Mouse (Mus musculus) embryonic facial prominence, embryonic 11.5 days (tissue): ENCODE data around the gene Clpsl2. TPM values are rescaled to one million over a fixed set of nuclear protein-coding genes. Genes with fewer than 3 reads are reported as not detected.

Experiments
- ATAC-seq: fragments of 200-750 bp; cut with Nextera tagmentation; replicated peaks from 2 replicates; pipeline ENCODE4 v1.8.0; 2017; ENCODE audit warnings: low read depth; ENCODE audit not compliant: insufficient number of reproducible peaks, low FRiP score, low TSS enrichment
- DNase-seq: peaks from one replicate; pipeline ENCODE4 v3.0.0-alpha.2; 2015; ENCODE audit warnings: low spot score
- H3K27ac ChIP-seq: fragments of 300-500 bp; sonication (generic); replicated peaks from 2 replicates; pipeline ENCODE4 v1.5.1; 2014; ENCODE audit warnings: mild to moderate bottlenecking, low read depth, low read length, control low read depth
- H3K27me3 ChIP-seq: fragments of 300-500 bp; sonication (generic); 2 replicates; pipeline ENCODE4 v1.6.1; 2014; ENCODE audit warnings: mild to moderate bottlenecking, low read length, moderate library complexity, mixed read lengths; ENCODE audit not compliant: control insufficient read depth, insufficient read depth
- H3K36me3 ChIP-seq: fragments of 300-500 bp; sonication (generic); replicated peaks from 2 replicates; pipeline ENCODE4 v1.6.1; 2014; ENCODE audit warnings: low read depth, mild to moderate bottlenecking, low read length, moderate library complexity, mixed read lengths; ENCODE audit not compliant: control insufficient read depth, insufficient read depth
- H3K4me1 ChIP-seq: fragments of 300-500 bp; sonication (generic); 2 replicates; pipeline ENCODE4 v1.6.1; 2014; ENCODE audit warnings: low read length, mixed read lengths; ENCODE audit not compliant: control insufficient read depth, insufficient read depth
- H3K4me2 ChIP-seq: fragments of 300-500 bp; sonication (generic); 2 replicates; pipeline ENCODE4 v1.6.1; 2014; ENCODE audit warnings: low read depth, mild to moderate bottlenecking, control low read depth, low read length, moderate library complexity
- H3K4me3 ChIP-seq: fragments of 300-500 bp; sonication (generic); 2 replicates; pipeline ENCODE4 v1.5.1; 2014; ENCODE audit warnings: low read depth, low read length, control low read depth
- H3K9ac ChIP-seq: fragments of 300-500 bp; sonication (generic); replicated peaks from 2 replicates; pipeline ENCODE4 v1.6.1; 2014; ENCODE audit warnings: mild to moderate bottlenecking, control low read depth, low read length
- H3K9me3 ChIP-seq: fragments of 300-500 bp; sonication (generic); replicated peaks from 2 replicates; pipeline ENCODE4 v1.6.1; 2016; ENCODE audit warnings: mild to moderate bottlenecking, low read length, inconsistent platforms, mixed read lengths; ENCODE audit not compliant: control insufficient read depth
- WGBS: fragments of 180-500 bp; shearing (Covaris S2); extraction: QIAGEN DNeasy Blood & Tissue Kit; methylation state at CpG from one replicate; pipeline ENCODE4 v1.1.7; 2014; 5-methylcytosine and 5-hydroxymethylcytosine counted together
- polyA plus RNA-seq: library from polyadenylated mRNA; unstranded; fragments of >200 nt; fragmentation: Nextera tagmentation; extraction: Ambion mirVana; gene quantifications from 2 replicates; pipeline ENCODE4 v1.2.1, GENCODE M21; 2014

Gene Clpsl2
- polyA plus RNA-seq, 1 experiment from 2014 or later, result not detected

GRCm38 (mm10) chr17:28521920-28522319 lies 27.3 kb upstream of the Clpsl2 start:
- peaks cover 4% of the 10 kb centered on the region; the same call in 1 of the 2 replicates for H3K4me1 ChIP-seq
- DNase-seq (no peak), ATAC-seq (no peak)
- H3K4me3 ChIP-seq, result peak overlapping the region; percentile 51
- no peaks in the 10 kb centered on the region for H3K9me3 ChIP-seq
- WGBS, result 37% methylated on average over 6 of the region's 6 CpGs
- no peak overlapping the region for H3K9ac ChIP-seq
- no peaks in the 10 kb centered on the region; the same call in 1 of the 2 replicates for H3K27me3 ChIP-seq
- no peaks in the 10 kb centered on the region for H3K36me3 ChIP-seq
- no peak overlapping the region for H3K27ac ChIP-seq
- no peak overlapping the region; the same call in 1 of the 2 replicates for H3K4me2 ChIP-seq

- no peaks in the 10 kb centered on the region; the same call in 1 of the 2 replicates for H3K27me3 ChIP-seq
These were observed 26.4 kb upstream of the Clpsl2 start for GRCm38 (mm10) chr17:28522623-28523354.

DNA sequence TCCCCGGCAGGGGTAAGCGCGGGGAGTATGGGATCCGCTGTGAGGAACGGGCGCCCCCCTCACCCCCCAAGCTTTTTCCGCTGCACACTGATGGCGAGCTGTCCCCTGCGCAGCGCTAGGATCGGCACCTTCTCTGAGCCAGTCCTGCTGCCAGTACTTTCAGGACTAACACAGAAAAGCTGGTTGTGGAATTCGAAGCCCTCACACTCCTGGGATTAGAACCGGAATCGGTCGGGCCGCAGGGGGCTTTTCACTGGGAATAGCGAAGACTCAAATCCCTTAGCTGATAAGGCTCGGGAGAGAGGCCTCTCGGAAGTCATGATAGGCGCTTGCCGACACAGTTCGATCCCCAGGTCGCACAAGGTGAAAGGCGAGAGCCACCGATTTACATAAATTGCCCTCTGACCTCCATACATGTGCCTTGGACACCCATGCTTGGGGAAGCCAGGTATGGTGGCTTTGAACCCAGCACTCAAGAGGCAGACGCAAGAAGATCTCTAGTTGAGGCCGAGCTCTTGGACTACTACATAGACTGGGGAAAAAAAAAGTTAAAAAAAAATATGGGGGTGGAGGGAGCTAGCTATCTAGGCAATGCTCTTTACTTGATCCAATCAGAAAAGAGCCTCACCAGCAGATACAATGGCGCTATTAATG lies 25.7 kb upstream of the Clpsl2 start:
- no peaks in the 10 kb centered on the region for H3K27me3 ChIP-seq
- H3K4me1 ChIP-seq, result peaks cover 6% of the 10 kb centered on the region; the same call in 1 of the 2 replicates
- 6% methylated on average over 28 of the region's 28 CpGs for WGBS
- no peaks in the 10 kb centered on the region for H3K36me3 ChIP-seq
- H3K4me2 ChIP-seq, result peak overlapping the region; percentile 74
- H3K9me3 ChIP-seq, result no peaks in the 10 kb centered on the region
- H3K4me3 ChIP-seq, result peak overlapping the region; percentile 51
- DNase-seq (no peak), ATAC-seq (peak; percentile 18; the same call in 1 of the 2 replicates)
- peak overlapping the region; percentile 75; the same call in 1 of the 2 replicates for H3K27ac ChIP-seq
- peak overlapping the region; percentile 64 for H3K9ac ChIP-seq

More at GRCm38 (mm10) chr17:28522623-28523354, 26.4 kb upstream of the Clpsl2 start:
- DNase-seq (peak; percentile 94), ATAC-seq (peak; percentile 74)
- Histone ChIP-seq H3K36me3 (no peaks in the 10 kb centered on the region), H3K4me3 (peak overlapping the region; percentile 51), H3K9me3 (no peaks in the 10 kb centered on the region), H3K4me2 (peak overlapping the region; percentile 74), H3K4me1 (peaks cover 6% of the 10 kb centered on the region; the same call in 1 of the 2 replicates), H3K27ac (peak overlapping the region; percentile 75), H3K9ac (peak overlapping the region; percentile 64)
- under 1% methylated on average over 50 of the region's 66 CpGs for WGBS

DNA sequence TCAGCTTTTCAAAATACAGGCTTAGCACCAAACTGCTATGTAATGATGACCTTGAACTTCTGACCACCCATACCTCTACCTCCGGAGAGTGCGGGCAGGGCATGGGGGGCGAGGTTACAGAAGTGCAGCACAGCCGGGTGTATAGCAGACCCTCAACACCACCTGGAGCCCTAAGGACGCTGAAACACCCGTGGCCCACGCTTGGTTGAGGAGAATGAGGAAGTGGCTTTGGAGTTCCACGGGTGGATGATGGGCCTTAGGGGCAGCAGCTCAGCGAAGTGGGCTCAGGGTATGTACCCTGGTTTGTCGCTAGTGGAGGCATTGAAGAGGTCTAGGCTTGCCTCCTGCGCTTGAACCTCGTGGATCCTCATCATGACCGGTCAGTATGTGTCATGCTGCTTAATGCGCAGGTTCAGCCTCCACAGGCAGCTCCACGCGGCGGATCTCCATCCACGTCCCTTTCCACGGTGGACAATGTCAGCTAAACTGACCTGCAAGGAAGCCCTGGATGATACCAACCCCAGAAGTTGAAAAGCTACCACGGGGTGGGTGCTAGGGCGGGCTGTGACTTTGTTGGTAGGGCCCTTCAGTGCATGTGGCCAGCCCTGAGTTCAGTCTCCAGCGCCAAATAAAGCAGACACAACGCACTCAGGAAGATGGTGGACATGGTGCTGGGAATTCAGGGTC lies 25.1 kb upstream of the Clpsl2 start:
- H3K4me1 ChIP-seq, result peaks cover 6% of the 10 kb centered on the region; the same call in 1 of the 2 replicates
- WGBS, result 82% methylated on average over 23 of the region's 23 CpGs
- H3K36me3 ChIP-seq, result no peaks in the 10 kb centered on the region
- H3K4me3 ChIP-seq, result no peak overlapping the region
- H3K27me3 ChIP-seq, result no peaks in the 10 kb centered on the region
- ATAC-seq (no peak), DNase-seq (no peak)
- no peak overlapping the region for H3K9ac ChIP-seq
- no peak overlapping the region for H3K4me2 ChIP-seq
- no peak overlapping the region for H3K27ac ChIP-seq
- H3K9me3 ChIP-seq, result no peaks in the 10 kb centered on the region

GRCm38 (mm10) chr17:28524831-28525430 lies 24.3 kb upstream of the Clpsl2 start:
- 75% methylated on average over 4 of the region's 4 CpGs for WGBS
- Histone ChIP-seq H3K36me3 (no peaks in the 10 kb centered on the region), H3K4me2 (no peak overlapping the region), H3K9ac (no peak overlapping the region), H3K27me3 (no peaks in the 10 kb centered on the region), H3K27ac (no peak overlapping the region), H3K4me3 (no peak overlapping the region), H3K9me3 (no peaks in the 10 kb centered on the region), H3K4me1 (peaks cover 6% of the 10 kb centered on the region; the same call in 1 of the 2 replicates)
- DNase-seq (no peak), ATAC-seq (no peak)

- no peak overlapping the region for H3K4me2 ChIP-seq
- 48% methylated on average over 12 of the region's 12 CpGs for WGBS
These were observed 21.8 kb upstream of the Clpsl2 start for GRCm38 (mm10) chr17:28527184-28528042.

DNA sequence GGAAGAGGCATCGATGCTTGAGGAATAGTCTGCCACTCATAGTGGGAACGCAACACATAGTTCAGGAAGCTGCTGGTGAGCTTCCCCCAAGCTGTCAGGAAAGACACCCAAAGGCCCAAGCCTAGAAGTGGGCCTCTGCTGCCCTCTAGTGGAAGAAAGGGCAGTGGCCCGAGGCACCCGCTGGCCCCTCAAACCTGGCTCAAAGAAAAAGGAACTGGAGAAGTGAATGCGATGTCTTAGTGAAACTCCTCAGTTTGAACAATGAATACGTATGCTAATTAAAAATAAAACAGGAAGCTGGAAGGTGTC lies 21.2 kb upstream of the Clpsl2 start:
- 9% methylated on average over 6 of the region's 6 CpGs for WGBS
- Histone ChIP-seq H3K9ac (no peak overlapping the region), H3K27me3 (no peaks in the 10 kb centered on the region), H3K36me3 (no peaks in the 10 kb centered on the region), H3K27ac (no peak overlapping the region), H3K4me1 (peaks cover 2% of the 10 kb centered on the region; the same call in 1 of the 2 replicates), H3K4me3 (no peak overlapping the region), H3K9me3 (no peaks in the 10 kb centered on the region), H3K4me2 (no peak overlapping the region)
- peak; percentile 90 for DNase-seq
- no peak for ATAC-seq

More at GRCm38 (mm10) chr17:28527184-28528042, 21.8 kb upstream of the Clpsl2 start:
- Histone ChIP-seq H3K4me1 (peaks cover 2% of the 10 kb centered on the region; the same call in 1 of the 2 replicates), H3K27me3 (no peaks in the 10 kb centered on the region), H3K27ac (no peak overlapping the region), H3K36me3 (no peaks in the 10 kb centered on the region), H3K9ac (0 out of 2 replicates have a peak overlapping the region, but pooled peaks have one; percentile 23), H3K9me3 (no peaks in the 10 kb centered on the region), H3K4me3 (no peak overlapping the region)
- ATAC-seq, result no peak
- DNase-seq, result no peak
